Mouse (Mus musculus) liver, embryonic 14 days (tissue): ENCODE measurements around the gene Ccdc93. TPM values are rescaled to one million over a fixed set of nuclear protein-coding genes. Genes with fewer than 3 reads are reported as not detected.

ENCODE experiments used
- polyA plus RNA-seq: library from polyadenylated mRNA; depleted of rRNA; stranded (reverse); fragments of >200 nt; gene quantifications from 2 replicates; pipeline ENCODE4 v1.2.3, GENCODE M21; 2012; rRNA removed

Ccdc93 gene
- polyA plus RNA-seq: 2.5 and 2.9 TPM in 2 replicates

DNA sequence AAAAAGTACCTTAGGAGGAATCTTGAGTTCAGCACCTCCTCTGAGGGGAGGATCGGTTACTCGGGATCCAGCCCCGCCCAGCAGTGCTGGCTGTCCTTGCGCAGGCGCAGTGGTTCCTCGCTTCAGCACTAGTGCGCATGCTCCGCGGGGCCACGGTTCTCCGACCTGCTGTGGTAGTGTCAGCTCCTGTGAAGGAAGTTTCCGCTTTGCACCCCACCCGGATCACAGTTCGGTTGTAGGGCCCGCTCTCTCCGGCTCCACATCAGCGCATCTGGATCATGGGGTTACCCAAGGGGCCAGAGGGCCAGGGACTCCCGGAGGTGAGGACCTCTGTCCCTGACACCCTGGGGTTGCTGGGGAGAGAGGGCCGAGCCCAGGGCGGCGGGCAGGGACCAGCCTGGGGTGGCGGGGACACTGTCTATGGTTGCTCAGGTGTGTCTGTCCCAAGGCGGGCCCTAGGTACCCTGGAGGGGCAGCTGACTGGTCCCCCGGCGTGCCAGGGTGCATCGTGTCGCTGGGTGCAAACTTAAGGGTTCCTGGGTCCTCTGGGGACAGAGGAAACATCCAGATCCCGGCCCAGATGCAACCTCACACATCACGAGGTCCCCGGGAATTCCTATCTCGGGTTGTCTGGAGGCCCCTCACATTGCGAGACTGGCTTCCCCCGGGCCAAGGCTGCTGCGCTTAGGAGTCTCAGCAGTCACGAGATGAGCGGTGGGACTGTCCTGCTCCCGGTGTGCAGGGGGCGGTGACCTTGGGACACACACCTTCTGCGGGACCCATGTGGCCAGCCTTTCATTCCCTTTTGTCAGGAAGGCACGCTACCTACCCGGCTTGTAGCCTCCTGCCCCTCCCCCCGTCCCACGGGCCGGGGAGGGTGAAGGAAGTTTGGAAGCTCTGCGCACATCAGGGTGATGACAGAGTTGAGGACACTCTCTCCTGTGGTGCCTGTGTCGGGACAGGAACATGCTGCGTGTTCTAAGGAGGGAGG, at the start of gene Ccdc93:
Gene Ccdc93, plus strand, starts transcription at position 112 of the 991 bp plus-strand sequence.

DNA sequence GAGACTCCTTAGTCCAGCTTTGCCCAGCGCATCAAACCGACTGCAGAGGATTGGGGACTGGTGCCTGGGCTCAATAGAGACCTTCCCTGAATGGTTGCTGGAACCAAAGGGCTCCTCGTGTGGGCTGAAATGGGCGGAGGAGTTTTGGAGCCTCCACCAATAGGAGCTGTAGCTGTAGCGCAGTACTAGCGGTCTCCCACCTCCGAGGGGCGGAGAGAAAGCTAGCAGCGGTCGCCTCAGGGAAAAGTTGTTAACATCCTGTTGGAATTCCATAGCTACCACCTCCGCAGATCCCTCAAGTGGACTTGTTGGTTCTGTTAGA, 97.5 kb downstream of the Ccdc93 start, which contains the start of gene Htr5b:
Gene Htr5b, minus strand, starts transcription at position 67 of the 322 bp plus-strand sequence.

Other genes starting within 250 kb of the Ccdc93 start
- gene Insig2, start 98.5 kb upstream of the Ccdc93 start, polyA plus RNA-seq: 5.5 and 7.3 TPM in 2 replicates
- not detected in 2 replicates for gene Htr5b, start 97.4 kb downstream of the Ccdc93 start, polyA plus RNA-seq
- 50.9 and 55.7 TPM in 2 replicates for gene Ddx18, start 136.9 kb downstream of the Ccdc93 start, polyA plus RNA-seq